Mouse (Mus musculus): Measurements from ENCODE around the gene Lect2.

Gene Lect2

DNA sequence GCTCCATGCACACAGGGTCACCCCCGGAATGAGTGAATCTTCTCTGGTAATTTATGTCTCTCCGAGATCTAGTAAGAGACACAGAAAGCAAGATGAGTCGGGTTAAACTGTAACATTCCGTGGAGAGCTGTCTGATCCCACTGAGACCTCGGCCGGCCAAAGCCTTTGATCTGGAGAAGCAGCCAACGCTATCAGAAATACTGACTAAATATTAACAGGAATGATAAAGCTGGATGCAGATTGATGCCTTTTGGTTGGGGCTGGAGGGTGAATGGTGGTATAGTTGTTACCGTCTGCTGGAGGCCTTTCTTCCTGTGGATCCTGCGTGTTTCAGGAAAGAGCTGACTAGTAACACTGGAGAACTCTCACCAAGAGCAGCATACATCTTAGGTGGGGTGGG, at the start of gene Lect2:
Lect2 (minus strand) TSS at position 102 of the 400 bp plus-strand sequence.
- ATAC-seq (ENCODE audit: low TSS enrichment): no peak

DNA sequence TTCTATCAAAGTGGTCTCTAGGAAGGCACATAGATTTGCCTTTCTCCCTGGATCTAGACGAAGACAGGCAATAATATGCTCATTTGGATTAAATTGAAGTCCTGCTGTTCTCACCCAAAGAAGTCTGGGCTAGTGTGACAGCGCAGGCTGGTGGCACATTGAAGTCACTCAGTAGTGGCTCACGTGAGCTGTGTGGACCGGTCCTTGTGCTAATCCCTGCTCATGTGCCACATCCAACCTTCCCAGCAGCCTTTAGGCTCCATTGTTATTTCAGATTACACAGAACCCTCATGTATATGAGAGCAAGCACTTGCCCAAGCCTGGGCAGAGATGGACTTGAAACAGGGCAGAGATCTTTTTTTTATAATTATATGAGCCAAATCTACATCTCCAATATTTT, 49.0 kb upstream of the Lect2 start:
- no peak for ATAC-seq (ENCODE audit: low TSS enrichment)

DNA sequence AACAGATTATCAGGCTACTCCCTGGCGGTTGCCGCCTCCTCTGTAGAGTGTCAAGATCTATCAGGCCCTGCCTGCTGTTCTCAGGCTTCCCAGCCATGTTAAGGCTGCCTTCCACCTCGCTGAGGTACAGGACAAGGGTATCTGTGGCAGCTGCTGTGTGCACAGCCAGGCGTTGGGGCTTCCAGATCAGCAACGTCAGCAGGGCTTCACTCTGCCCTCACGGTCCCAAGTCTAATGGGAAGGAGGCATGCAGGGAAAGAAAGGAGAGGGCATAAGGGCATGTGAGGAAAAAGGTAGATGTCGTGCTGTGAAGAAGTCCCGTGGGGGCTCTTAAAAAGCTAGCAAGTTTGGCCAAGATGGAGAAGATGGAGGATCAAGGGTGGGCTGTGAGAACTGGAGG, 46.9 kb upstream of the Lect2 start:
- no peak for ATAC-seq (ENCODE audit: low TSS enrichment)

DNA sequence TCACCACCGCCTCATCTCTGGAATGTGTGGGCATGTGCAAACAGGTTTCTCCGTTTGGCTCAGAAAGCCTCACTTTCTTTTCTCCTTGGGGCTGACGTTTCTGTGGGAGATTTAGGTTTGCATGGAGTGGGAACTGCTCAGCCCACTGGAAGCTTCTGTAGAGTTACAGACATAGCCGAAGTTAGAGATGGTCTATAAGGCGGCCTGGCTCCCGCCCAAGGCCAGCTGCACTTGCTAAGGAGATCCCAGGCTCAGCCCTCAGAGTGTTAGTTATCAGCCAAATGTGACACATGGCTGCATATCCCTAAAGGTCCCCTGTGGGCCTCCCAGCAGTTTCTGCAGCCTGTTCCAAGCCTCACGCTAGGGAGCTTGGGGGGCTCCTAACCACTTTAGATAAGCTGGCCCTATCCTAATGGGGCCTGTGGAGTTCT, 45.7 kb upstream of the Lect2 start:
- ATAC-seq (ENCODE audit: low TSS enrichment): peak; percentile 69

DNA sequence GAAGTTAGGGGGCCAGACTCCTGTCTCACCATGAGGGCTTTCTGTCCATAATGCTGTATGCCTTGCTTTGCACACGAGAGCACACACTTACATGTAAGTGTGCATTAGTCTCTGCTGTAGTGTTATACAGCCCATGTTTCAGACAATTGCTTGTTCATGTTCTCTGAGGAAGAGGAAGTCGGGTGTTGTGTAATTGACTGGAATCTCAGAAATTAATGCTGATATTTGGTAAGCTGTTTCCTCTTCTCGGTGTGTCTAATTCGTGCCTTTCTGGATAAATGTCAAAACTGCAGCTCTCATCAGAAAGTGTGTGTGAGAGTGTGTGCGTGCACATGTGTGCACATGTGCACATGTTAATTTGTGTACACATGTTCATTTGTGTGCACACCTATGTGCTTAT, 44.9 kb upstream of the Lect2 start:
- no peak for ATAC-seq (ENCODE audit: low TSS enrichment)

DNA sequence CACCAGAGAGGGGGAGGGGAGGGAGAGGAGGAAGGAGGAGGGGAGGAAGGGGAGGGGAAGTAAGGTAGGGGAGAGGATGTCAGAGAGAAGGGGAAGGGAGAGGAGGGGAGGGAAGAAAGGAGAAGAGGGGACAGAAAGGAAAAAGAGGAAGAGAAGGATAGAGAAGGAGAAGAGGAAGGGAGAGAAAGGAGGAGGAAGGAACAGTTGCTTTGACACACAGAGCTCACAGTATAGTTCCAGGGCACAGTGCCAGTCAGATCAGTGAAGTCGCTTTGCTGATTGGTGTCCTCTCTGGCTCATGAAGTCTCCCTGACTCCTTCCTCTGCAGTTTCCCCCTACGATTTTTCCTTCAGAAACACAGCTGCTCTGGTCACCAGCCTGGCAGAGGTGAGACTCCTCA, 43.6 kb upstream of the Lect2 start:
- ATAC-seq (ENCODE audit: low TSS enrichment): no peak

DNA sequence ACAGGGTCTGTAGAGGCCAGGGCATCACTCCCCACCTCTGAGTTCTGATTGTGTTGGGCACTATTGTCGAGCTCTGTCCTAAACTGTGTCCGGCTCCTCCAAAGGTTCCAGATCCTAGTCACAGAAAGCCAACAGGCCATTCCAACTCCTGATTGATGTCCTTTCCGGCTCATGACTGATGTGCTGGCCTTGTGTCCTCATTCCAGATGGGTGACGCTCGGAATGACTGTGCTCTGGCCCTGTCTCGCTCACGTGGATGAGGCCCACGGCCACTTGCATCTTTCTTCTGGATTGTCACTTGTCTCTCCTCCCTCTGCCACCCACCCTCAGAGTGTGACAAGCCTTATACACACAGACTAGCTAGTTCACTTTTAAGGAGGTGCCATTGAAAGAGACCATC, 42.9 kb upstream of the Lect2 start:
- no peak for ATAC-seq (ENCODE audit: low TSS enrichment)

DNA sequence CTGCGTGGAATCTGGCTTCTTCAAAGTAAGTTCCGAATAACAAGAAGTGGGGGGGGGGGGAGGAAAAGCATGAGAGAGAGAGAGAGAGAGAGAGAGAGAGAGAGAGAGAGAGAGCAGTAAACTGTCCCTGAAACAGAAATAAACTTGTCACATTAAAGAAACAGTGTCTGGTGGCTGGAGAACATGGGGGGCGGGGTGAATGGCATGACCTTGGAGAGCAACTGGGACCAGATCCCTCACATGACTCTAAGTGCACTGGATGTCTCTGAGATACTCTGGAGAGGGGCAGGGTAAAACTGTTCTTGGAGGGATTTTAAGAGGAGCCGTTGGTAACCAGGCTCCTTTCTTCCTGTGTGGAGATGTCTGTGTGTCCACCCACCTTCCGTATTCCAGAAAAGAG, 41.9 kb upstream of the Lect2 start:
- no peak for ATAC-seq (ENCODE audit: low TSS enrichment)

DNA sequence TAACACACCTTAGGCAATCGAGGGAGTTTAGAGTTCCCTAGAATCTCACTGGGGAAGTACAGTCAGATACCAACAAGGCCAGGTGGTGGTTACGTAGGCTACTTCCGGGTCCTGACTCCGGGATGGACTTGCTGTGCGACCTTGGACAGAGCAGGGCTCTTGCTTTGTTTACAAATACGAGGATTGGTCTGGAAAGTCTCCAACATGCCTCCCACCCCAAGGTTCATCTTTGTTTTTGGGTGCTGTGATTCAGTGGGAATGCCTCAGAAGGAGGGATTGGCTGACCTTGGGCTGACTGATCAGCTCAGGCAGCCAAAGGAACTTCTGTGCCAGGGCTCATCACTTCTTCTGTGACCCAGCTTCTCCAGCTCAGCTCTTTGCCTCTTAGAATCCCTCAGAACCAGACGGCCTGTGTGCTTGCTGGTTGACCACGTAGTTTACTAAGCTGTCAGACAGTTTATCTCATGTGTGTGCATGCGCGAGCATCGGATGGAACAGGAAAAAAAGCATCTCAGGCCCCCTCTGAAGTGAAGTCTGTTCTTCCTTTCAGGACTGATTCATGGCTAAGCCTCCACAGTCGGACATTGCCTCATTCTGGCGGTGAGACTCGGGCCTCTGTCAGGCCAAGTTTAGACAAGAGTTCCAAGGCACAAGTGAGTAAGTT, 40.3 kb upstream of the Lect2 start:
- ATAC-seq (ENCODE audit: low TSS enrichment): no peak

DNA sequence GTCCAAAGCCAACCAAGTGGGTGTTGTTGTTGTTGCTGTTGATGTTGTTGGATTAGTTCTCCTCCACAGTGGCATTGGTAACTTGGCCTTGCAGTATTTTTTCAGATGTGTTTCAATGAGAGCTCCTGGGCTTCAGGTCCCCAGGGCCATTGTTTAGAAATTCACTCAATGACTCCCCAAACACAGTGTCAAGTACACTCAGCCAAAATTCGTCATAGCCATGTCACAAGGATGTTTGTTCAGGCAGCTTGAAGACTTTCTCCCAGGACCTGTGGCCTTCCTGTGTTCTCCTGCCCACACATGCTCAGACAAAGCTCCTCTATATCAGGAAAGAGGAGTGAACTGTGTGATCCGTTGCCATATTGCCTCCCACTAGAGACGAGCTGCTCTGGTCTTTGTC, 37.7 kb upstream of the Lect2 start:
- ATAC-seq (ENCODE audit: low TSS enrichment): no peak

DNA sequence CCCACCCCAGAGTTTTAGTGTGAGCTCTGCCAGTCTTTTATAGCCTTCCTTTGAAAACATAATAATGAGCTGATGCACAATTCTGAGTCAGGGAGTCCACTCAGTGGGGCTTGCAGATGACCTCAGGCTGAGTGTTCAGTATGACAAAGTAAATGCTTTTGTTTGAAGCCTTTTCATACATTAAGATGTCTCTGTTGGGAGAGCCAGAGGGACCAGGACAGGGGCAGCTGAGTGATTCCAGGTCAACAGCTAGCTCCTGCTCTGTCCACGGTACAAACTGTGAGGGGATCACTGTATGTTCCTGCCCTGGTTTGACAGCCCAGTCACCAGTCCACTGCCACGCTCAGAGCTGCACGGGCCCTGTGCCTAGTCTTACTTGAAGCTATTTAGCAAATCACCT, 34.4 kb upstream of the Lect2 start:
- ATAC-seq (ENCODE audit: low TSS enrichment): no peak

DNA sequence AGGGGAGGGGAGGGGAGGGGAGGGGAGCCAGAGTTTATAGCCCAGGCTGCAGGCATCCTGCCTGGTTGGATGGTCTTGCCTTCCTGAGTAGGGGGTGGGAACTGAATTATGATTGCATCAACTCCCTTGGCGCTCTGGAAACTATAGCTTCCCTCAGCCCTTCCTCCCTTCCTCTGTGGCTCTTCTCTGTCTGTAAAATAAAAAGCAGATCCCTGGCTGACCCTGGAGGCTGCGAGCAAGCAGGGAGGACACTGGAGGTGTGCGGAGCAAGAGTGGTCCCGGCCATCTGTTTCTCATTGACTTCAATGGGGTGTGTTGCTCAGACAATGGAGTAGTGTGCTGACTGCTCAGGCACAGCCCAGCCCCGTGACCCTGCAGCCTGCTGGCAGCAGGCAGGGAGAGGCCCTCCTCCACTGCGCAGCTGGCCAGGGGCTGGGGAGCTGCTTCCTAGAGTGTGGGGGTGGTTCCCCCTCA, 33.7 kb upstream of the Lect2 start:
- peak; percentile 64; the same call in 1 of the 2 replicates for ATAC-seq (ENCODE audit: low TSS enrichment)

DNA sequence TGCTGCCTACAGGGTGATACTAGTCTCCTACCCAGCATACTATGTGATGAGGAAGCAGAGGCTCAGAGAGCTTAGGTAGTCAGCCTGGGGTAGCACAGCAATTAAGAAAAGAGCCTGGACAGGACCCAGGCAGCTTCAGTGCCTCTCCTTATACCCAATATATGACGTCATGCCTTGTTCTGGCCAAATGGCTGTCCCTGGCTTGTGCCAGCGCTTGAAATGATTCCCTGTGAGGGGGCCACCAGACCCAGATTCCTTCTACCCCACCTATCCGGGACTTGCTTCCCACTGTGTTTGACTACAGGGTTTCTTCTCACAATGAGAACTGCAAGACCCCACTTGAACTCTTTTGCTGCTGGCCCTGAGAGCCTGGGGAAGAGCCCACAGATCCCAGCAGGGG, 33.2 kb upstream of the Lect2 start:
- ATAC-seq (ENCODE audit: low TSS enrichment): peak; percentile 26; the same call in 1 of the 2 replicates

DNA sequence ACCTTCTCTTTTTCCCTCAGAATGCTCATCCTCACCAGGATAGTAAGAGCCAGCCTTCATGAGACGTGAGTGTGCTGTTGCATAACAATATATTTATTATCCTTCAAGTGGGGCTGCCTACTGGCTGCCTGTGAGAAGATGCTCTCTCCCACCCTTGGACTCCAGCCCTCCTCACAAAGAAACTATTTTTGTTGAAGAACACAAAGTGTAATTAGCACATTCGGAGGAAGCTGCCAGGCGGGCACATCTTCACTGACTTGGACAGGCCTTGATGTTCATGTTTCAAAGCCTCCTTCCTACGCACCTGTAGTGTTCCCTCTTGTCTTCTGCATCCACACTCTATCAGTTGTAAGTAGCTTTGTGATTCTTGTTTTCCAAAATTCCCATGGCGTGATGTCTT, 32.1 kb upstream of the Lect2 start:
- ATAC-seq (ENCODE audit: low TSS enrichment): peak; percentile 62

DNA sequence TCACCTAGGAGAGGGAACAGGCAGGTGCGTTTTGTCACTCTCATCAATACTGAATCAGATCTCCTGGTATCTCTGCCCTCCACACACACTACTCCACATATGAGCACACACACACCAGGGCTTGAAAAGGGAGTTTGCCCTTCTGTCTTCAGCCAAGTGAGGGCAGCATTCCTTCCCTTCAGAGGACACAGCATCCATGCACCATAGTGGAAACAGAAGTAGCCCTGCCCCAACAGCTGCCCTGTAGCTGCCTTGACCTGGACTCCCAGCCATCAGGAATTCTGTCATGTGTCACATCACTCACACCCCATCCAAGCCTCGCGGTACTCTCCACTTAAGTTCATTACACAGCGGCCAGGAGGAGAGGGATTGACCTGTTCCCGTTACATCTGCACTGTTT, 29.8 kb upstream of the Lect2 start:
- no peak for ATAC-seq (ENCODE audit: low TSS enrichment)

DNA sequence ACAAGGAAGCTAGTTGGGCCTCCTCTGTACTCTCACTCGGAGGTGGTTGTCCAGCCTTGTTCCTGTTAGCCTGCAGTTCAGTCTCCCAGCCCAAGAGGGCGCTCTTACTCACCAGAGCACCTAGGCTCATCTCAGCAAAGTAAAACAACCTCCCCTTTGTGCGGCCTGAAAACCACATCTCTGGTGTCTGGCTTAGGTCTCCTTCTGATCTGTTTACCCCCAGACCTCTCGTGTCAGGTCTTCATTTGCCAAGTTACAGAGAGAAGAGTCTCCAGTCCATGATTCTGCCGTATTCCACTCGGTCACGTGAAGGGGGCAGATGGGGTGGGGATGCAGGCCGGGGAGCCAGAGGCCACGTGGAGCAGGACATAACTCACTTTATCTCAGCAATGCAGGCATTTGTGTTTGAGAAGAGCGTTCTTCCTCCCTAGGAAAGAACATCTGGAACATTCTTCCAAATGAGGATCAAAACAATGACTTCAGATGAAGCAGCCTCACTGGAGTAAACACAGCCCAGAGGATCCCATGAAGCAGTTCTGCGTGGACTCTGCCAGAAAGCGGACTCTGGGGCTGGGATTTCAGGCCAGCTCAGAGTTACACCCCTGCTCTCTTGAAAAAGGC, 27.5 kb upstream of the Lect2 start:
- peak; percentile 64 for ATAC-seq (ENCODE audit: low TSS enrichment)

DNA sequence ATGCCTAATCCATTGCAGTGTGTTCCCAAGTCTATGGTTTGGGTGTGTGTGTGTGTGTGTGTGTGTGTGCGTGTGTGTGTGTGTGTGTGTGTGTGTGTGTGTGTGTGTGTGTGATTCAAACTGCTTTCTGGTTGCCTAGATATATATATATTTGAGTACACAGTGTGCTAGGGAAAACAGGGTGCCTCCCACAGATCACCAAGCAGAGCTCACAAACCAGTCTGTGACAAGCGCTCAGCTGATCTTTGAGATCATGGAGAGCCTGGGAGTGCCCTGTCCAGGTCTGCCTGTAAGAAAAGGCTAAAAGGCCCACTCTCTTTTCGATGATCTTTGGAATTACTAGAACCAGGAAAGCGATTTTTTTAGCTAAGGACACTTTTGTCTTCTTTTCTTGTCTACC, 26.8 kb upstream of the Lect2 start:
- peak; percentile 65; the same call in 1 of the 2 replicates for ATAC-seq (ENCODE audit: low TSS enrichment)

DNA sequence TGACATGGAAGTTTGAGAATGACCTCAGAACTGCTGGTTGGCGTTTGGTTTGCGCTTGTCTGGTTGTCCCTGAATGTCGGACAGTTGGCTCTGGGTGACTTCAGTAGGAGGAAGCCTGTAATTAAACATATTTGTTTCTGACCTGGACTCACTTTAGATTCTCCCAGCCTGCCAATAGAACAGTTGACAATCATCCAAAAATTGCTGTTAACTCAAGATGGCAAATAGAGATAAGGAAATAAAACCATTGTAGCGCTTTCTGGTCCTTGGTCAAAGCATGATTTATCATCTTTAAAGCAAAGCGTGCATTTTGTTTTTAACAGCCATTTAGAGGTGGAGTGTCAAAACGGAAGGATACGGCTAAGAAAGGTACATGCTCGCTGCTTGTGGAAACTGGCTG, 23.3 kb upstream of the Lect2 start:
- ATAC-seq (ENCODE audit: low TSS enrichment): no peak

DNA sequence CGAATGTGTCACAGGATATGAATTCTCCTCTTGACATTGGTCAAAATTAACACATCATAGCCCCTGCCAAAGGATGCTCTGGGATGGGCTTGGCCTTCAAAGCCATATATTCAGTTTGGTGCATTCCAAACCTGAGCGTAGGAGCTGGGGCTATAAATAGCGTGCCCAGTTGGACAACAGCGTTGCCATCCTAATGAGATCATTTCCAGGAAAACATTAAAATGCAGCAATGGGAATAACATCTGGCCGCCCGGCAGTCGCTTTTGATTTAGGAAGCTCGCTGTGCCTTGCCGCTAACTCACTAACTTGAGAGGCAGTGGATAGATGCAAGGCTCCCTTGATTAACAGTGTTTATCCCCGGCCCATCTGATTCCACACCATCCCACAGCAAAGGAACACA, 18.0 kb upstream of the Lect2 start:
- ATAC-seq (ENCODE audit: low TSS enrichment): no peak

DNA sequence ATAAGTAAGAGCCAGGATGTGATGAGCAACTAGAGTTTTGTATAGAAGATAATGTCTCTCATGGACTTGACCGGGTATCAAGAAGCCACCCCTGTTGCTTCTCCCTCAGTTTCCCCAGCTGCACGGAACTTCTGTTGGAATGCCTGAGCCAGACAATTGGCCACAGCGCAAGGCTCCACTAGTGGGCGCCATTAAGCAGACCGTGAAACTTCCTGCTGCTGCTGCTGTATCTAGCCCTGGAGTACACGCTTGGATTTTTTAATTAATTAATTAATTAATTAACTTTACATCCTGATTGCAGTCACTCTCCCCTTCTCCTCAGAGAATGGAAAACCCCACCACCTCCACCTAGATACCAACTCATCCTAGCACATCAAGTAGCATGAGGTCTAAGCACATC, 14.8 kb upstream of the Lect2 start:
- no peak for ATAC-seq (ENCODE audit: low TSS enrichment)

DNA sequence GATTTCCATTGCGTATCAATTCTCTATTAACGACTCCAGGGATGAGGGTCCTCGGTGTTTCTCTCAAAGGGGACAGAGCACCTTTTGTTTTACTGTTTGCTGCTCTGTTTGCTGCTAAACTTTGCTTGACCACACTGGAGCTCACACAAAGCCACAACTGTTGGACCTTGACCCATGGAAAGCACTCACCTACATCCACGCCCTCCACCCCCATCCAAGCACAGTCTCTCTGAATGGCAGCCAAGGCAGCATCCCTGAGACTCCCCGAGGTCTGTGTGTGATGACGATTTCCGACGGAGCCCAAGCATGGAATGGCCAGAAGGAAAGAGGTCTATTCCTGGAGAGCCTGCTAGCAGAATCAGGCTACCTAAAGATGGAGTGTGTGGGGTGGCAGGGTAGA, 12.8 kb upstream of the Lect2 start:
- no peak for ATAC-seq (ENCODE audit: low TSS enrichment)

DNA sequence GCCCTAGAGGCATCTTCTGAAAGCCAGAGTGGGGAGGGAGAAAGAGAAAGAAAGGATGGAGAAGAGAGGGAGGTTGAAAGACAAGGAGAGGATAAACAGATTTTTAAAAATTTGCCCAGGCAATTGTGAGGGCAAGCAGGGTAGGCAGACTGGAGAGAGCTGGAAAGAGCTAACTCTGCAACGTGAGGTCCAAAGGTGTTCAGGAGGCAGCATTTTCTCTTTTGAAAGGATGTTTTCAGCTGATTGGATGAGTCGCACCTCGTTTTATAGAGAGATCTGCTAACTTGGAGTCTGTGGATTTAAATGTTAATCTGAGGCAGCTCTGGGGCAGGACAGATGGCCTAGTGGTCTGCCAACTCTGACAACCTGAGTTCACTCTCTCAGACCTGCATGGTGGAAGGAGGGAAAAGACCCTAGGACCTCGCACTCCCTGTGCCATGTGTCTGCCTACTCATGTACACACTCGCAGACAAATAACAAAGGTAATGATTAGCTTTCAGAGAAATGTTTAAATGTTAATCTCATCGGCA, 11.6 kb upstream of the Lect2 start:
- ATAC-seq (ENCODE audit: low TSS enrichment): no peak

DNA sequence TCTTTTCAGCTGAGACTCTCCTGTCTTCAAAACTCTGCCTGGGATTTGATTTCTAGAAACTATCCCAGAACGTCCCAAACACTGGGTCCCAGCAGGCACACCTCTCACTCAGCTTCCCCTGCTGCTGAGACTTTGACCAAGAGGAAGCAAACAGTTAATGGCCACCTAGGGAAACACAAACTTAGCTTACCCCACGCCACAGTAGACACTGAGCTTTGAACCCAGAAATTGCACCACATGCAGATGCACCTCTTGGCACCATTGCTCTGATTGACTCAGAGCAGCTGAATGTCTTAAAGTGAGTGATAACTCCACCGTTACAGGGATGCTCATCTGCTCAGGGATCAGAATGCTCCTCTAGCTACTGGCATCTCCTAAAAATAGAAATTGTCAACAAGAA, 10.5 kb upstream of the Lect2 start:
- no peak for ATAC-seq (ENCODE audit: low TSS enrichment)

DNA sequence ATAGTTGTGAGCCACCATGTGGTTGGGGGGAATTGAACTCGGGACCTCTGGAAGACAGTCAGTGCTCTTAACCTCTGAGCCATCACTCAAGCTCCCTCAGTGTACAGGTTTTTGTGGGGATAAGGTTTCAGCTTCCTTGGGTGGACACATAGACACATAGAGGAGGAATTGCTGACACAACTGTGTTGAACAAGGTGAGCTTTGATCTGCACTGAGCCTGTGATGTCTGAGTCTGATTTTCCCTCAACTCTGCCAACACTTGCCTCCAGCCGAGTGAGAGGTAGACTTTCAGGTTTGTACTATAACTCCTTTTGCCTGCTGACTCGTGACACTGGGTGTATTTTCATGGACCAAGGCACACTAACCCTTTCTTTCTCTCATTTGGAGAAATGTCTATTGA, 8.4 kb upstream of the Lect2 start:
- no peak for ATAC-seq (ENCODE audit: low TSS enrichment)

Data from frontal cortex, adult (tissue).